Mouse (Mus musculus) ES-CJ7 (cell line): ENCODE measurements around the gene Elavl4.

Experiments used
- DNase-seq: peaks from one replicate; pipeline ENCODE4 v3.0.0; 2011; ENCODE audit warnings: low read depth, low spot score

Gene Elavl4

GRCm38 (mm10) chr4:110351178-110352000 lies at the start of gene Elavl4:
TSS of gene Elavl4 (minus strand) at chr4:110351909.
- peak; percentile 84 for DNase-seq

GRCm38 (mm10) chr4:110397618-110398045 lies 45.9 kb upstream of the Elavl4 start, which contains the start of gene Agbl4:
TSS of gene Agbl4 (plus strand) at chr4:110397661.
- peak; percentile 80 for DNase-seq

- no peak for DNase-seq
Measured at GRCm38 (mm10) chr4:110396221-110396620, 44.5 kb upstream of the Elavl4 start.

GRCm38 (mm10) chr4:110360568-110360967 lies 8.9 kb upstream of the Elavl4 start:
- no peak for DNase-seq

GRCm38 (mm10) chr4:110352001-110352369 lies 276 bp upstream of the Elavl4 start:
- no peak for DNase-seq

- no peak for DNase-seq
Measured at GRCm38 (mm10) chr4:110350856-110351177, 892 bp downstream of the Elavl4 start.

GRCm38 (mm10) chr4:110323912-110324311 lies 27.8 kb downstream of the Elavl4 start:
- DNase-seq = peak; percentile 39

- peak; percentile 95 for DNase-seq
Measured at GRCm38 (mm10) chr4:110312126-110312525, 39.6 kb downstream of the Elavl4 start.

- DNase-seq = no peak
Measured at GRCm38 (mm10) chr4:110306972-110307371, 44.7 kb downstream of the Elavl4 start.

- no peak for DNase-seq
Measured at GRCm38 (mm10) chr4:110306559-110306958, 45.1 kb downstream of the Elavl4 start.

- DNase-seq = peak; percentile 28
Measured at GRCm38 (mm10) chr4:110295793-110296192, 55.9 kb downstream of the Elavl4 start.

GRCm38 (mm10) chr4:110293238-110293637 lies 58.5 kb downstream of the Elavl4 start:
- DNase-seq = no peak

- no peak for DNase-seq
Measured at GRCm38 (mm10) chr4:110292471-110292870, 59.2 kb downstream of the Elavl4 start.

GRCm38 (mm10) chr4:110290544-110291095 lies 61.1 kb downstream of the Elavl4 start:
- peak; percentile 32 for DNase-seq

GRCm38 (mm10) chr4:110290056-110290455 lies 61.7 kb downstream of the Elavl4 start:
- no peak for DNase-seq

GRCm38 (mm10) chr4:110287412-110288067 lies 64.2 kb downstream of the Elavl4 start:
- DNase-seq = peak; percentile 15

GRCm38 (mm10) chr4:110286841-110287240 lies 64.9 kb downstream of the Elavl4 start:
- DNase-seq = no peak

GRCm38 (mm10) chr4:110286371-110286781 lies 65.3 kb downstream of the Elavl4 start:
- DNase-seq = no peak

- no peak for DNase-seq
Measured at GRCm38 (mm10) chr4:110285346-110286330, 66.1 kb downstream of the Elavl4 start.

GRCm38 (mm10) chr4:110284446-110284845 lies 67.3 kb downstream of the Elavl4 start:
- no peak for DNase-seq

- no peak for DNase-seq
Measured at GRCm38 (mm10) chr4:110270046-110270445, 81.7 kb downstream of the Elavl4 start.
